Mouse (Mus musculus) 3134 (cell line): ENCODE results near the gene Fbxl5.

Experiments used
- DNase-seq: peaks from one replicate; pipeline ENCODE4 v3.0.0-alpha.2; 2011; ENCODE audit warnings: low spot score; ENCODE audit not compliant: insufficient read length; ENCODE audit errors: extremely low read depth

Fbxl5 gene

DNA sequence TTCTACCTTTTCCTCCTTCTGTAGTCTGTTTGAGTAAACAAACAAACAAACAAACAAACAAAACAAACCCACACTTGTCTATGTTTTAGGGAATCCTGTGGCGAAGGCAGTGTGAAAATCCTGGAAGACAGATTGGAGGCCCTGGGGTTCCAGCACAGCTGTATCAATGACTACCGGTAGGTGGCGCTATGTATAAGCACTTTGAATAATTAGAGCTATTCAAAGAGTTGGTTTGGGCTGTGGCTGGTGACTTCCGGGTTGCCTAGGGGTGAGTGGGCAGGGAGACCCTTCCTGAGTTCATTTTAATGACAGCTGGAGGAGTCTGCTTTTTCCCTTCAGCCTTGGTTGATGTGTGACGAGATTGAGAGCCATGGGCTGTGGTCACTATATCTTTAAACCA lies 15.9 kb upstream of the Fbxl5 start:
- DNase-seq, result no peak

DNA sequence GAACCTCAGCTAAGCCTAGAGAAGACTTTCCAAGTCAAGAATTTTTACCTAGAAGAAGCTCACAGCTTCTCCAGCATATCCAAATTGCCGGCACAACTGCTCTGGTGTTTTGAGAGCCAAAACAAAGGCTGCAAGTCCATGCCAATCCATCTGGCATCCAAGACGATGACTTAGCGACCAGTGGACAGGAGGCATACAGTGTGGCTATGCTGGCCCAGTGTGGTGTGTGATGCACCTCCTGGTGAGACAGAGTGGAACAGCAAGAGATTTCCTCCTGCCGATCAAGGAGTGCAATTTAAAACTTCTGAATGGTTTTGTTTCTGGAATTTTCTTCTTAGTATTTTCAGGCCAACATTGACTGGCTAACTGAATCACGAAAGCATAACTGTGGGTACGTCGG lies 15.2 kb upstream of the Fbxl5 start:
- peak; percentile 42 for DNase-seq

DNA sequence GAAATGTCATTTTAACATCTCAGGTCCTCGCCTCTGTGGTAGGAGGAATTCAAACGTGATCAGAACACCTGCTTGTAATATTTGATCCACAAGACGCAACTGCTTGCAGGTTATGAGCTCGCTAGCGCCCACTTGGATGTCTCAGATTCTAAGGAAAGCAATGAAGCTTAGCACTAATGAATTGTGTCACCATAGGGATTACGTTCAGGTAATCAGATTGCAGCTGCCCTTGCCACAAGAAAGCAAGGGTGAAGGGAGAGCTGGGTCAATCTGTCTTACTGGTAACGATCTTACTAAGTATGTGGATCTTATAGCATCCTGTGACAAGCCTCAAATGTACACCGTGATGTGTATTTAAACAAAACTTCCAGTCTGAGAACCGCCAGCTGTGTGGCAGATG lies 5.9 kb upstream of the Fbxl5 start:
- no peak for DNase-seq

DNA sequence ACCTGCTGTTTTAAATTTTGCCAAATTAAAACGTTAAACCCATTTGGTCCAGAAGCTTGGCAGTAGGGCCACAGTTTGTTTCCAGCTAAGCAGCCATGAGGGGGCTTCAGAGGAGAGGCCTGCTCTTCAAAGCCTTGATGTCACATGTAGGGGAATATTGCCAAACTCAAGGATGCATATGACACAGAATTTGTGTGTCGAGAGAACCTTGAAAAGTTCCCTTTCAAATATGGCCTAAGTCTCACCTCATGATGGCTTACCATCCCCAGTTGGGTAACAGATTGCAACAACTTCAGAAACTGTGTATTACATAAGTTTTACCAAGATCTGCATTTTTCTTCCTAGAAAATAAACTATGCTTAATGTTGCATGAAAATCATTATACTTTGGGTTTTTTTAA lies 5.4 kb upstream of the Fbxl5 start:
- DNase-seq, result no peak

DNA sequence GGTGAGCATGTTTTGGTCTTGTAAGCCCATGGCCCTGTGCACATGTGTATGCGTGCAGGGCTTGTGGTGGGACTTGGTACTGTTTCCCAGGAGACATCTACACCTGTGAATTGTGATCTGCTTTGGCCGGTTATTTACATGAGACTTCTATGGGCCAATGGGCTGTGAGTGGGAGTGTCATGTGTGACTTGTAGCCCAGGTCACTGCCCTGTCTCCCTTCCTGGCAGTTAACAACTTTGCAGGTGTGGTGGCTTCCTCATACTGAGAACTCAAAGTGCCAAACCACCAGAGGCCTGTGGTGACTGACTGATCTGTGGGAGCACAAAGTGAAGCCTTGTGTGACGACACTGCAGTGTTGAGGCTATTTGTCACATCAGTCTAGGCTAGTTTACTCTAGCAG lies 3.1 kb upstream of the Fbxl5 start:
- no peak for DNase-seq

DNA sequence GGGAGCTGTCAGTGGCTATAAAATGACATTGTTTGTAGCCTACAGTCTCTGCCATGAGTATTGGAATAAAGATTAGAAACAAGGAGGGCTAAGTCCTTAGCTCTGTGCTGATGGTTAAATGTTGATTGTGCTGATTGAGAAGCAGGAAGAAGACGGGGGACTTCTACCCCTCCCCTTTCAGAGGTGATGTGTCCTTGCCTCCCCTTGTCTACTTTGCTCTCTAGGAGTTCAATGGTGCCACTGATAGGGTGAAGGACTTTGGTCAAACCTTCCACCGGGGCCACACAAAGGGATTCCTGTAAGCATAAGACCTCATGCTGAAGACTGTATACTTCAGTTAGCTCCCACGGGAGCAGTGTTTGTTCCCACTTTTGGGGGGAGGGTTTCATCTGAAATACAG lies 1.4 kb upstream of the Fbxl5 start:
- no peak for DNase-seq

DNA sequence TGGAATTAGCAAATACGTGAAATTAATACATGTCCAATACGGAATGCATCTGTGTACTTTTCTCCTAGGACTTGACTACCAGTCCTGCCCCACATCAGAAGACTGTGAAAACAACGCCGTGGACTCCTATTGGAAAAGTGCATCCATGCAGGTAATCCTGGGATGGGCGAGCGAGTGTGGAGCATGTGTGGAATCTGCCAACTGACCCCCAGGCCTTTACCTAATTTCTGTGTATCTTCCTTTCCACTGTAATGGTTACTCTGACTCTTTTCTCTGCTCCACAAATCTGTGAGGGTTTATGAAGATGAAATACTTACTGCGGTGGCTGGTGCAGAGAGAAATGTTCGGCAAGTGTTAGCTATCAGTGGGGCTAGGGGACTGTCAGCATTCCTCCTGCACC lies 761 bp upstream of the Fbxl5 start:
- no peak for DNase-seq

DNA sequence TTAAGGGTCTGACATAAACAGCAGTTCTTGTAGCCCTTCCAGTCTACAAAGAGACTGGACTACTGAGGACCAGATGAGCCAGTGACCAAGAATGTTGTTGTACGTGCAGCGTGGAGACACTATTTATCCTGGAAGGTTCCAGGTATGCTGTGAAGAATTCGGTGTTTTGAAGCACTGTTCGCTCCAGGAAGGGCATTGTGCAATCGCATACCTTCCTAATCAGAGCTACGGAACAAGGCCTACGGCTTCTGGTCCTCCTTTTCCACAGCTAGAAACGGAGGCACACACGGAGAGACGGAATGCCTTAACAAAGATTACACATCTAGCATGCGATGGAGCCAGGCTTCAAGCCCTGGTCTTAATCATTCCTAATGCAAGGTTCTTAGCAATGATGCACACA lies 653 bp downstream of the Fbxl5 start:
- no peak for DNase-seq

DNA sequence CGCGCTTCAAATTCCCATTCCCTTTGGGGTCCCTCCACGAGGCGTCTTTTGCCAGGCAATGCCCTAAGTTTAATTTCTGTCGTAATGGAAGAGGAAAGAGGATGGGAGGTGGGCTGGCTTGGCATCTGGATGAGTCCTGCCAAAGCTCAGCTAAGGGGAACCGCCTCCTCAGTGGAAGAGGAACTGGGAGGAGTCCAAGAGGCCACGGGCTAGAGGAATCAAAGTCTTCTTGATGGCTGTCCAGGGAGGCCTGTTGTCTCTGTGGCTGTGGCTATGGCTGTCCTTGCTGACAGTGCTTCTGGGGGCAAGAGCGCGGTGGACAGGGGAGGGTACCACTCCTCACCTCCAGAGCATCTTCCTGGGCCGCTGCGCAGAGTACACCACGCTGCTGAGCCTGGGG lies 2.7 kb downstream of the Fbxl5 start, which contains the start of gene Bst1:
Gene Bst1 (plus strand): TSS at position 191 of the 400 bp plus-strand sequence.
- no peak for DNase-seq

DNA sequence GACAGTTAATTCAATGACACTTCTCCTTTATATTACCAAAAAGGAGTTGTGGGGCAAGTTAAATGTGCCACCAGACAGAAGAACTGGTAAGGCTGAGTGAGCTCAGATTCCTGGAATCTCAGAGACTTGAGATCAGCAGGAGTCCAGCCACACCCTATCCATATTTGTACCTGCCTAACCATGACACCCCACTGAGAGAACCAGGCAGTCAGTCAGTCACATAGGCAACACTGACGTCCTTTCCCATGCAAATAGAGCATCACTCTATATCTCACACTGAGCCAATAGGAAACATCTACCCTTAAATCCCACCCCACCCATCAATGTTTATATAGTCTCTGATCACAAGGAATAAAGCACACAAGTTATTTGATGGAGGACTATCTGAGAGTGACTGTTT lies 5.7 kb downstream of the Fbxl5 start:
- DNase-seq, result no peak

DNA sequence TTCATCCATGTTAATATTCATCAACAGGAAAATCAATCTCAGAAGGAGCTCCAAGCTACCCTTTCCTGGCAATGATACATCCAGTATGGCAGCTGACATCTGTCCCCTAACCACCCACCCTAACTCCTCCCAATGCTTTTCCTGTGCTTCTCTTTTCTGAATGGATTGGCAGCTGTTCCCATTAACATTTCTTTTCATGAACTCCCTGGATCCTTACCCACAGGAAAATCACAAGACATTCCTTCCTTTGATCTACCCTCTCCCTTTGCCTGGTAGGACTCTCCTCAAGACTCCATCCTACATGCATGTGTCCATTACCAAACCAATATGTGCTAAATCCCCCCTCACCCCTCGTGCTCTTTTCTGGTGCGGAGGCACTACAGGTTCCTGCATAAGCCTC lies 6.9 kb downstream of the Fbxl5 start:
- DNase-seq, result no peak

DNA sequence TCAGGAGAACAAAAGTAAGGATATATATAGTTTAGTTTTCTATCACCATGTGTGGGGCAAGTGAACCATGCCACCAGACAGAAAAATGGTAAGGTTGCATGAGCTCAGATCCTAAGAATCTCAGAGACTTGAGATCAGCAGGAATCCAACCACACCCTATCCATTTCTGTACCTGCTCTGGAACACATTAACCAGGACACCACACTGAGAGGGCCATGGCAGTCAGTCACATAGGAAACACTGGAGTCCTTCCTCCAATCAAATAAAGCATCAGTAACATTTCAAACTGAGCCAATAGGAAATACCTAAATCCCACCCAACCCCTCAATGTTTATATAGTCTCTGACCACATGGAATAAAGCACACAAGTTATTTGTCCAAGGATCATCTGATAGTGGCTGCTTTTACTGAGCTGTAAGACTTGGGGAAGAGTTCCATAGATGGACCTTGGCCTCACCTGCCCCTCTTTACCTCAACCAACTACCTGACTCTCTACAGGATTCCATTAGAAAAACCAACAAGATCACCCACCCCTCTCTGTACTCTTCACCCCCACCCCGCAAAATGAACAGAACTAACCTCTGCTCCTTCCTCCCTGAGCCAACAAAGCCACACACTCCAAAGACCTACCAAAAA lies 10.9 kb downstream of the Fbxl5 start:
- no peak for DNase-seq

DNA sequence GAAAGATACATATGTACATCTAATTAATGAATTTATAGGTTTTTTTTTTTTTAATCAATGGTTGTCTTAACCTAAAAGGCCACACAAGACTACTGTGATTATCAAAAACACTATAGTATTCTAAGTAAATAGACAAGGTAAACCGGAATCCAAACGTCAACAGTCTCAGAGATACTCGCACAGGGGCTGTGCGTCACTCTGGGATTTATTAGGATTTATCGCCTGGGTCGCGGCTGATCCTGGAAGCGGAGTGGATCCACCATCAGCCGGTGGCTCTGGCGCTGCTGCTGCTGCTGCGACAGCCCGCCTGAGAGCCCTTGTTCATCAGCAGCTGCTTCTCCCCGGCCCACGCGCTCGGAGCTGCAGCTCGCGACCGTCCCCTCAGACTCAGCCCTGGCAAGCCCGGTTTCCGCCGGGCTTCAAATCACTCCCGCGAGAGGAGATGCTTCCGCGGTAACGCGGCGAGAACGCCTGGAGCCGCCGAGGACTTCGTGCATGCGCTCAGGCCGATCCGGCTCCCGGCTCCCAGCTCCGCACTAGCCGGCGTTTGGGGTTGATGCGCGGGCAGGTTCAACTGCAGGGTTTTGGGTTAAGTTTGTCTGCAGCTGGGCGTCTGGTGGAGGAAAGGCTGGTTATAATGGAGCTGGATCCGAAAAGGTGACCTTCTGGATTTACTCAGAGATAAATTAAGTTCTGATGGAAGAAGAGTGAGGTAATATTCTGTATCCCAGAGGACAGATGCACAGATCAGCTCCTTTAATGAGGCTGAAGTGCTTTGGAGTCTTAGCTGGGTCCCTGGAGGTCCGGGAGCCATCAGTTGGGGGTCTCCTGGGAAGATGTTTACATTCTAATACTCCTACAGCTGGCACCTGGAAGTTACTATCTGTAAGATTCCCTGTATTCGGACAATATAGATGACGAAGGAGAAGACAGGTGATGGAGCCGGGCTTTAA lies 13.4 kb downstream of the Fbxl5 start:
- no peak for DNase-seq

DNA sequence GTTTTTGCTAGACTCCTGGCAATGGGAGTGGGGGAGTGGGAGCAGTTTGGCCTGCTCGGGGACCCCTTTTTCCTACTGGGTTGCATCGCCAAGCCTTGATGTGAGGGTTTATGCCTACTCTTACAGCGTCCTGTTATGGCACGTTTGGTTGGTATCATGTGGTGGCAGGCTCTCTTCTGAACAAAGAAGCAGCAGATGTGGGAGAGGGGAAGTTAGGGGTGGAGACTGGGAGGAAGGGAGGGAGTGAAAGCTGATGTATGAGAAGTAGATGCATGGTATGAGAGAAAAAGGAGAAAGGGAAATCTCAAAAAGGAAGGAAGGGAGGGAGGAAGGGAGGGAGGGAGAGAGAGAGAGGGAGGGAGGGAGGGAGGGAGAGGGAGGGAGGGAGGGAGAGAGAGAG lies 14.5 kb downstream of the Fbxl5 start:
- no peak for DNase-seq

DNA sequence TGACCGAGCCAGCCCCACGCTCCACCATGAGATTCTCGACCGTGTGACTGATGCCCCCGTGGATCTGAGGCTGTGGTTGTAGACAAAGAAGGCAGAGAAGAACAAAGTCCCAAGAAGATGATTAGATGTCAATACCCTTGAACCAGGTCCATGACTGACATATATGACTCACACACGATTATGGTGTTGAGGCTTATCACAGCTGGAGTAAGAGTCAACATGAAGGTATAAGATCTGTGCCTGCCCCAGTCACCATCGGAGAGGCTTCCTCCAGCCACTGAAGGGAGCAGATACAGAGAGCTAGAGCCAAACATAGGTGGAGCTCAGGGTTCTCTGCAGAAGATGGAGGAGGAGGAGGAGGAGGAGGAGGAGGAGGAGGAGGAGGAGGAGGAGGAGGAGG lies 15.1 kb downstream of the Fbxl5 start:
- DNase-seq, result no peak

DNA sequence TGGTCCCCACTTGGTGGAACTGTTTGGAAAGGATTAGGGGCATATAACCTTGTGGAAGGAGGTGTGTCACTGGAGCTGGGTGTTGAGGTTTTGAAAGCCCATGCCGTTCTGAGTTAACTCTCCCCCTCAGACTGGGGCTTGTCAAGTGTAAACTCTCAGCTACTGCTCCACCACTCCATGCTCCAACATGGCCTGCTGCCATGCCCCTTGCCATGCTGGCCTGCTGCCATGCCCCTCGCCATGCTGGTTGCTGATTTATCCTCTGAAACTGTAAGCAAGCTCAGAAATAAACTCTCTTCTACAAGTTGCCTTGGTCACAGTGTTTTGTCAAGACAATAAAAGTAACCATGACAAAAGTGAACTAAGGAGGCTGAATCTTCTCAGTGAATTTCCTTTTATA lies 16.0 kb downstream of the Fbxl5 start:
- DNase-seq, result no peak

DNA sequence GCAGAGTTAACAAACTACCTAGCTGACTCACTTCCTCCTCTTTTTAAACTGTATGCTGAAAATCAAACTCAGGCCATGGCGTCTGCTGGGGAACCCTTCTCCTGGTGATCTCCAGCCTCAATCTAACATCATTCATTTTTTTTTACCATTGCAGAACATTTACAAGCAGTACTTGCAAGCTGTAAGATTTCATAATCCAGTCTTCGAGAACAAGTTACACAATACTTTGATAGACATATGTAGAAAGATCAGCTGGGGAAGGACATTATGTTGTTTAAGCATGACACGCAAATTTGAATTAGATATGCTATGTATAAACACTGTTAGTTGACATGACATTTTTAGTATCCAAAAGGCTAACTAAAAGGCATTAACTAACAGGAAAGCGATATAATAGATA lies 19.6 kb downstream of the Fbxl5 start:
- no peak for DNase-seq

DNA sequence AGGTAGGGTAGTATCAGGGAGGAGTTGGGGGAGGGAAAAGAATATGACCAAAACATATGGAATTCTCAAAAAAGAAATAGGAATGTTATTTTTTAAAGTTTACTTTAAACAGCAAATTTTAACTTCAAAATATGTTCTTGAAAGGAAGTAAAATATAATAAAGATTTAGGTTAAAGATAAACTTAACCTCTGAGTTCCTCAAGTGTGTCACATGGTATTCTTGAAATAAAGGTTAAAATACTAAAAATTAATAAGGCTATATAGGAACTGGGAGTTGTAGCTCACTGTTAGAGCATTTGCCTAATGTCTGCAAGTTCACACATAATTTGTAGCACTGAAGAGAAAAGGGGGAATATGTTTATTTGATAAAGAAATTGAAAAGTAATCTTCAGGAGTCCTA lies 20.2 kb downstream of the Fbxl5 start:
- DNase-seq, result no peak

DNA sequence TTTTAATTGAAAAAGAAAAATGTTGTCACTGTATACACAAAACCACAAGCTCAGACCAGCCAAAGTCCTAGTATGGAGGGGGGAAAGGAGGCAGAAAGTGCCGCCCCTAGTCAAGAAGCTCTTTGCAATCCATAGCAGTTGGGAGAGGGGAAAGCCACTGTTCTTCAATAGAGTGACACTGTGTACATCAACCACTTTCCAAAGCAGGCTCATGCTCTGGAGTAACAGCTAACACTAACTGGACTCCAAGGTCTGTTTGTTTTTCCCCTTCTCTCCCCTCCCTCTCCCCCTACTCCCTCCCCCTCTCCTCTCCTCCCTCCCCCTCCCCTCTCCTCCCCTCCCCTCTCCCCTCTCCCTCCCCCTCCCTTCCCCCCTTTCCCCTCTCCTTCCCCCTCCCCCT lies 20.7 kb downstream of the Fbxl5 start:
- no peak for DNase-seq

DNA sequence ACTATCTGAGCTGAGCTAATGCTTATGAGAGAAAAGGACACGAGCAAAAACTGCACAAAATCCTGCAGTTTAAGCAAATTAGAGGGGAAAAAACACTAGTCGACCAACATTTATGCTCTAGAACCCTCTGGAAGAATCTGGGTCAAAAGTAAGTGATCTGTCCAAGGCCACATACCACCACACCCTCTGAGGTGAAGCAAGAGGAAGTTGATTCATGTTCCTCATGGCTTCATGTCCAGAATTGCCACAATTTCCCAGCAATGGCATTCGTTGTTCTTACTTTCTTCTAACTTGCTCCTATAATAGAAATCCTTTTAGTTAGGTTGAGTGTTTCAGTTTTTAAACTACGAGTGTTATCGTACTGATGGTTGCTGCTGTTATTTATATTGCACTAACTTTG lies 21.9 kb downstream of the Fbxl5 start:
- no peak for DNase-seq

DNA sequence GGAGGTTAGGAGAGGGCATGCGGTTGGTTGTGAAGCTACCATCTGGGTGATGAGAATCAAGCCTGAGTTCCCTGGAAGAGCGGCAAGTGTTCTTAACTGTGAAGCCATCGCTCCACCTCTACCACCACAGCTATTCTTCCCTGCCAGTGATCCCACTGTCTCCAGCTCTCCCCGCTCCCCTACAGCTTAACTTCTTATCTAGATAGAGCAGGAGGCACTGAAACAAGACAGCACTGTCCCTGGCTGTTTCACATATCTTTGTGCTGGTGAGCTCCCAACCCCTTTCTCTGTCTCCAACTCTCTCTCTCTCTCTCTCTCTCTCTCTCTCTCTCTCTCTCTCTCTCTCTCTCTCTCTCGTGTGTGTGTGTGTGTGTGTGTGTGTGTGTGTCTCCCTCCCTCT lies 29.1 kb downstream of the Fbxl5 start:
- no peak for DNase-seq
